Mouse (Mus musculus): Measurements from ENCODE around the gene Rbck1. TPM values are rescaled to one million over a fixed set of nuclear protein-coding genes. Genes with fewer than 3 reads are reported as not detected.
A peak's percentile ranks its signal among the peaks of the same experiment; 100 is the strongest.
"Not testable (repeated sequence)": the region's sequence is repeated elsewhere in the genome, so short reads cannot be mapped to it uniquely, and the experiment has no call there.

Gene Rbck1
- polyA plus RNA-seq, 1 experiment from 2014 or later: 101 TPM

DNA sequence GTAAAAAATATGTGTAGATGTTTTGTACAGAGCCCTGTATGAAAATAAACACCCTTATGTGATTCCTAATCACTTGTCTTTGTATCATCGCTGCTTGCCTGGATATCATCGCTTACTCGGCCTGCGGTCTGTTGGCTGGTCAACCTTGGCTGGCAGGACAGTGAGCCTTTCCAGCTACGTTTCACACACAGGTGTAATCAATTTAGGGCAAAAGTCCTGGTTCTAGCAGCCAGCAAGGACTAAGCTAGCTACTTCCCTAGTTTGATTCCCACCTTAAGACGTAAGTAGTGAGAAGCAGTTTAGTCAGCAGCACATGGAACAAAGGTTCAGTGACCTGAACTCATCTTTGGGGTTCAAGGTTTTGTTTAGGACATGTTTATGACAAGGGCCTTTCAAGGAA lies 18.5 kb downstream of the Rbck1 start:
- TF ChIP-seq CTCF (IDR thresholded peaks at IDR 0.05): no peak
- CTCF ChIA-PET: interaction anchor here (1.8 to 2.2 kb wide), 2 partner anchors 18 to 29 kb away, joined by 5 read pairs; no protein-coding TSS in a partner anchor

DNA sequence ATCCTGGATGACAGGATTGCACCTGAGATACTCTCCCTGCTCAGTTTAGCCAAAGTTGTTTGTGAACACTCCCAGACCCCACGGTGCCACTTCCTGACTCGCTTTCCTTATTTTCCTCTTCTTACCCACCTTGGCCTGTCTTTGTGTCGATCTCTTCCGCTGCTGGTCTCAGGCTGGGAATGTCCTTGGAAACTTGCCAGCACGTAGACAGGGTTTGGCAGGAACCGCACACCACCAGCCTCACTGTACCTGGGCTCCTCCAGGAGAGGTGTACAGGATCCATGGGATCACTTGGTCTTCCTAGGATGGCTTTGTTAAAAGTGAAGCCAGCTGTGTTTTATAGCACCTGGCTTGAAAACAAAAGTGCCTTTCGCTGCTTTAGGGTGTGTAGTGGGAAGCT lies 19.5 kb downstream of the Rbck1 start:
- ATAC-seq (no peak), DNase-seq (ENCODE audit: low read depth, low spot score) (no peak)
- H3K27me3 ChIP-seq: no peaks in the 10 kb centered on the region
- in situ Hi-C loops (cut with MboI; ENCODE audit: low pct_unique_long_range_greater_than_20kb): no loop called here
- no peak for TF ChIP-seq CTCF (IDR thresholded peaks at IDR 0.05)
- ChIA-PET POLR2A (interaction anchor here (0.6 to 0.9 kb wide), 3 partner anchors 11 to 645 kb away, joined by 3 read pairs; no protein-coding TSS in a partner anchor), CTCF (interaction anchor here (0.6 to 2.2 kb wide), 3 partner anchors 17 to 286 kb away, joined by 3 to 5 read pairs (median 5); no protein-coding TSS in a partner anchor)

More for the DNA sequence above, 18.5 kb downstream of the Rbck1 start:
- POLR2A ChIA-PET: interaction anchor here (0.5 to 0.6 kb wide), 2 partner anchors 11 to 644 kb away, joined by 3 to 4 read pairs; no protein-coding TSS in a partner anchor
- in situ Hi-C loops (cut with MboI; ENCODE audit: low pct_unique_long_range_greater_than_20kb): no loop called here
- DNase-seq (ENCODE audit: low read depth, low spot score) (no peak), ATAC-seq (no peak)
- H3K27me3 ChIP-seq: no peaks in the 10 kb centered on the region

DNA sequence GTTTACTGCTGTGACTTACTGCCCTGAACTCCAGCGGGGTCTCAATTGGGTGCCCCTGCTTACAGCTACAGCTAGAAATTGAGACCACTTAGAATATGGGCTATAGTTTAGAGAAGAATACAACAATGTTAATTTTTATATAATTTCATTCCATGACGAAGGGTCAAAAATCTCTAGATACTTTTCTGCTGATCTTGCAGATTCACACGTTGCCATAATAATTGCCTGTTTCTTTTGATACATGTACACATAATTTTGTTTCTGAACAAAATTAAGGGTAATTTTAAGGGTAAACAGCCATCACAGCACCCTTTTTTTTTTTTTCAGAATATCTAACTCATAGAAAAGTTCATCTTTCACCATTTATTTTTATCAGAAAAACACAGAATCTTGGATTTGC lies 25.3 kb downstream of the Rbck1 start:
- DNase-seq (ENCODE audit: low read depth, low spot score) (no peak), ATAC-seq (no peak)
- TF ChIP-seq CTCF (IDR thresholded peaks at IDR 0.05): no peak
- in situ Hi-C loops (cut with MboI; ENCODE audit: low pct_unique_long_range_greater_than_20kb): no loop called here
- H3K27me3 ChIP-seq: no peaks in the 10 kb centered on the region
- ChIA-PET CTCF (interaction anchor here (0.7 to 1.4 kb wide), 2 partner anchors 38 to 118 kb away, joined by 3 read pairs; no protein-coding TSS in a partner anchor), POLR2A (no interaction called here)

DNA sequence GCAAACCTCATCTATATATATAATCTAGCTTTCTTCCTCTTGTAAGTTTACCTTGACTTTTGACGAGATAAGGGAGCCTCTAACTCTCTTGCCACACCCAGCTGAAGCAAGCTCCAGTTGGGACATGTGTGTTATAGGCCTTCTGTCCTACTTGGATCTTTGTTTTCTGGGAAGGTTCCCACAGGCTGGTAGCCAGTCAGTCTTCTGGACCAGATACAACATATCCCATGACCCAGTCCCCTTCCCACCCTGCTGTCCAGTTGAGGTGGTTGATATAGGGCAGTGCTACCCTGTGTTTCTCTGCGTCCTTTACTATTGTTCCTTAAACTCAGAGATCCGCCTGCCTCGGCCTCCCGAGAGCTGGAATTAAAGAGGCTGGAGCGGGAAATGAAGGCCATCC lies 27.0 kb downstream of the Rbck1 start:
- no peak for TF ChIP-seq CTCF (IDR thresholded peaks at IDR 0.05)
- ChIA-PET CTCF (interaction anchor here (1.4 to 1.9 kb wide), 2 partner anchors 12 to 16 kb away, joined by 4 to 5 read pairs; partner anchors contain the start of gene Tbc1d20), POLR2A (no interaction called here)
- in situ Hi-C loops (cut with MboI; ENCODE audit: low pct_unique_long_range_greater_than_20kb): no loop called here
- DNase-seq (ENCODE audit: low read depth, low spot score) (no peak), ATAC-seq (no peak)
- H3K27me3 ChIP-seq: no peaks in the 10 kb centered on the region

DNA sequence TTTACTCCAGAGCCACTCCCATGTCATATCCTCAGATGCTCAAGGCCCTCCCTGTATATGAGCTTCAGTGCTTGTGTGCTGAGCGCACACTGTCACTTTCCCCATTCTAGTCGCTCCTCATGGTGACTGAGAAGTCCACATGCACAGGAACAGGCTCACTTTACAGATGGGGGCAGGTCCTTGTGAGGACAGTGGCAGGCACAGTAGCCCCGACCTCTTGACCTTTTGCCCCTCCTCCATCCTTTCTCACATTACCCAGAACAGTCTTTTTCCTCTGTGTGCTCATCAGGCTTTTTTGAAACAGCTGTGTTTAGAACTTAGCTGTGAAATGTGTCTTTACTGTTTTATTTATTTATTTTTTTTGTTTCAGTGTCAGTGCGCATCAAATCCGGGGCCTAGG lies 28.7 kb downstream of the Rbck1 start:
- TF ChIP-seq CTCF (IDR thresholded peaks at IDR 0.05): no peak
- in situ Hi-C loops (cut with MboI; ENCODE audit: low pct_unique_long_range_greater_than_20kb): no loop called here
- H3K27me3 ChIP-seq: no peaks in the 10 kb centered on the region
- ChIA-PET CTCF (no interaction called here), POLR2A (no interaction called here)
- ATAC-seq (no peak), DNase-seq (ENCODE audit: low read depth, low spot score) (no peak)

DNA sequence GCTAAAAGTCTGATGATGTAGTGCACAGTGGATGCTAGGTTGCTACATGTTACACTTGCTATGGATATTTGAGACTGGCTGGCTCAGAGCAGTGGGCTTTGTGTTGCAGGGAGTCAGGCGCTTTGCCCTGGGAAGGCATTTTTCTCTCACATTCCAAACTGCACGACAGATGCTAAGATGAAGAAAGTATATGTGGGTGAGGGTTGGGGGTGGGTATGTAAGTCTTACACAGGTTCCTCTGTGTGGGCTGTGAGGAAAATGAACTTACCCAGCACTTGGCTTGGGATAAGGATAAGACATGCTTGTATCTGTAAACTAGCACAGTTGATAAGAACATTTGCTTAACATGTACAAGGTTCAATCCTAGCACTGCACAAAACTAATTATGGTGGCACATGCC lies 29.6 kb downstream of the Rbck1 start:
- no peaks in the 10 kb centered on the region for H3K27me3 ChIP-seq
- in situ Hi-C loops (cut with MboI; ENCODE audit: low pct_unique_long_range_greater_than_20kb): no loop called here
- DNase-seq (ENCODE audit: low read depth, low spot score) (no peak), ATAC-seq (no peak)
- CTCF ChIA-PET: no interaction called here
- POLR2A ChIA-PET: interaction anchor here (1.0 kb wide), 1 partner anchor 10 kb away, joined by 3 read pairs; no protein-coding TSS in a partner anchor
- TF ChIP-seq CTCF (IDR thresholded peaks at IDR 0.05): no peak

DNA sequence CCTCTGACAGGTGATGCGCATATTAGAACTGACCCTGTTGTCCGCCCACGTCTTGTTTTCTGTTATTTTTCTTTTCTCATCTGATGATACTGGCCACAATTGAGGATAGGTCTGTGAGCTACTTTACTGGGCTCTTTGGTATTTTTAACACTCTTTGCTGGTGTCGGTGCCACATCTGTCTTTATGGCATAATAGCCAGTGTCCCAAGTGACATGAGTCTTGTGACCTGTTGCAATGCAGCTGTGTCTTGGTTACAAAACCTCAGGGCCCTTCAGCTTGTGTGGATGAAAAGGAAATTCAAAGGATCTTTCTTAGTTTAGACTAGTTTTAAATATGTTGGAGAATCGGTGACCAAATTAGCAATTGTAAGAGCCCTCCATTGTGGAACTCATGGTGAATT lies 37.9 kb downstream of the Rbck1 start:
- ChIA-PET POLR2A (interaction anchor here (0.6 to 1.3 kb wide), 4 partner anchors 12 to 71 kb away, joined by 3 to 4 read pairs (median 3); no protein-coding TSS in a partner anchor), CTCF (interaction anchor here (2.1 to 2.2 kb wide), 2 partner anchors 11 to 49 kb away, joined by 5 to 6 read pairs; partner anchors contain the start of gene Trib3)
- TF ChIP-seq CTCF (IDR thresholded peaks at IDR 0.05): no peak
- DNase-seq (ENCODE audit: low read depth, low spot score): no peak
- H3K27me3 ChIP-seq: no peaks in the 10 kb centered on the region
- in situ Hi-C loops (cut with MboI; ENCODE audit: low pct_unique_long_range_greater_than_20kb): no loop called here
- ATAC-seq: no peak

DNA sequence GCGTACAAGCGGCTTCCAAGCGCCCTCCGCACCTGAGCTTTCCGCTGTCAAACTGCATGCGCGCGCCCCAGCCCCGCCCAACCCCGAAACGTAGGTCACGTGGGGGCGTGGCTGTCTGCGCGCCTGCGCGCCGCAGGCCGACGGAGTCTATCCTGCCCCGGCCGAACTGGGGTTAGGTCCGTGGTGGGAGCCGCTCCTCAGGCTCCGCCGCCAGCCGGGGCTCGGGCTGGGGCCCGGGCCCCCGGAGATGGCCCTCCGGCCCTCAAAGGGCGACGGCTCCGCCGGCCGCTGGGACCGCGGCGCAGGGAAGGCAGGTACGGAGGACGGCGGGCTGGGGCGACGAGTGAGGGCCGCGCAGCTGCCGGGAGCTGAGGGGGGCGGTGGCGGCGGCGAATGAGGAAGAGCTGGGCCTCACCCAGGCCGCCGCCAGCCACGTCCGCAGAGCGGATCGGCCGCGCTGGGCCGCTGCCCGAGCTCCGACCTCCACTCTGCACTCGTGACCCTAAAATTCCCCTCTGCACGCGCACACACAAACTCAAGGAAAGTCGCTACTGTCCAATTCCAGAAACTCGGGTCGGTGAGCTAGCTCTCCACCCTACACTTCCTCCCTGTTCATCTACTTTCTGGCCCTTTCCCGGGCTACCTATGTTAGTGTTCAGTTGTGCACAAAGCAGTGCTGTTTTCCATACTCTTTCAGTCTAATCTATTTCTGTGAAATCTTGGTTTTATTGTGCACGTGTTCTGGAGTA lies 38.6 kb downstream of the Rbck1 start, which contains the start of gene Tbc1d20:
Gene Tbc1d20, plus strand, starts transcription at position 102 of the 749 bp plus-strand sequence.
- TF ChIP-seq CTCF (IDR thresholded peaks at IDR 0.05): no peak
- CTCF ChIA-PET: interaction anchor here (1.2 to 2.2 kb wide), 3 partner anchors 11 to 69 kb away, joined by 4 to 6 read pairs (median 5); partner anchors contain the start of gene Trib3
- POLR2A ChIA-PET: interaction anchor here (0.8 to 1.3 kb wide), 4 partner anchors 22 to 72 kb away, joined by 3 read pairs; no protein-coding TSS in a partner anchor
- H3K27me3 ChIP-seq: no peaks in the 10 kb centered on the region
- in situ Hi-C loops (cut with MboI; ENCODE audit: low pct_unique_long_range_greater_than_20kb): no loop called here
- ATAC-seq (peak; percentile 95), DNase-seq (ENCODE audit: low read depth, low spot score) (peak; percentile 46)

DNA sequence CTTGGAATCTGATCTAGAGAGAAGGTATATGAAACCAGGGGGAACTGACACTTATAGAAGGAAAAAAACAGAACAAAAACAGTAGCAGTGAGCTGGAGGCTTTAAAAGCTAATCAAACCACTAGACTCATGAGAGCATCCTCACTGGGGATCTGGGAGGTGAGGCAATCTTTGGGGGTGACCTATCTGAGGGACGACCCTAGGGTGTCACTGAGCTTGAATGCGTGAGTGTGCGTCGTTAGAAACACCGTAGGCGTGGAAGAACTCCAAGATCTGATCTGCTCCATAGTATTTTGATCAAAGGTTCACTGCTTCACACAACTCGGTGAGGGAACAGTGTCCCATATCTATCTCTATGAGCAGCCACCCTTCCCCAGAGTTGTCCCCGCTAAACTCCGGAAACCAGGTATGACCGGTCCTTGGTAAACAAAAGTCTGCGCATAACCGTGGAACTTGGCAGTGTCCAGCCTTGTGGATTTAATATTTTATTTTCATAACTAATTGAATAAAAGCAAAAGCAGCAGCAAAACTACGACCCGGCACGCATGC lies 39.2 kb downstream of the Rbck1 start:
- ChIA-PET CTCF (interaction anchor here (1.2 to 2.2 kb wide), 3 partner anchors 12 to 70 kb away, joined by 4 to 6 read pairs (median 5); partner anchors contain the start of gene Trib3), POLR2A (interaction anchor here (1.0 kb wide), 1 partner anchor 47 kb away, joined by 3 read pairs; no protein-coding TSS in a partner anchor)
- TF ChIP-seq CTCF (IDR thresholded peaks at IDR 0.05): no peak
- in situ Hi-C loops (cut with MboI; ENCODE audit: low pct_unique_long_range_greater_than_20kb): no loop called here
- no peaks in the 10 kb centered on the region for H3K27me3 ChIP-seq
- ATAC-seq (peak; percentile 18), DNase-seq (ENCODE audit: low read depth, low spot score) (no peak)

DNA sequence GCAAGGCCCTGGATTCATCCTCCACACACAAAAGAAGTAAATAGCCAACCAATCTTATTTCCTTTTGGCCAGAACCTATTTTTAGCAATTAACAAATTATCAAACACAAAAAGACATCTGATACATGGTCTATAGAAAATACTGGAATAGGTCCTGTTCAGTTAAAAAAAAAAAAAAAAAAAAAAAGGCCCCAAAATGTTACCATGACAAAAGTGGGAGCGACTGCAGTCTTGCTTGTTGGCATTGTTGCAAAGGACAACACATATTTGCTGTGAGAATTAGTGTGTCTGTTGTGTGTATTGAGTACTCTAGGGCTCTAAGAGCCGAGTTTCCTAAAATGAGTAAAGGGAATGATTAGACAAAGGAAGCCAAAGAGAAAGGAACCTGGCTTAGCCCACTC lies 40.0 kb downstream of the Rbck1 start:
- in situ Hi-C loops (cut with MboI; ENCODE audit: low pct_unique_long_range_greater_than_20kb): no loop called here
- DNase-seq (ENCODE audit: low read depth, low spot score) (no peak), ATAC-seq (no peak)
- POLR2A ChIA-PET: no interaction called here
- TF ChIP-seq CTCF (IDR thresholded peaks at IDR 0.05): no peak
- no peaks in the 10 kb centered on the region for H3K27me3 ChIP-seq
- CTCF ChIA-PET: interaction anchor here (2.1 kb wide), 1 partner anchor 13 kb away, joined by 5 read pairs; no protein-coding TSS in a partner anchor

DNA sequence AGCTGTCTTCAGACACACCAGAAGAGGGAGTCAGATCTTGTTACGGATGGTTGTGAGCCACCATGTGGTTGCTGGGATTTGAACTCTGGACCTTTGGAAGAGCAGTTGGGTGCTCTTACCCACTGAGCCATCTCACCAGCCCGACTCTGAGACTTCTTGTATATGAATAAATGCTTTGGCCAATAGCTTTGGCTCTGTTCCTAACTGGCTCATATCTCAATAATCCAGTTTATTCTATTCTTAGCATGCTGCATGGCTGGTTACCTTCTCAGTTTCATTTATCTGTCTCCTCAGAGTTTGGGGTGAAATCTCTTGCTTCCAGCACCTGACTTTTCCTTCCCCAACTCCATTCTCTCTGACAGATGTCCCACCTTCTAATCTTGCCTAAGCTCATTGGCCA lies 42.8 kb downstream of the Rbck1 start:
- DNase-seq (ENCODE audit: low read depth, low spot score); H3K27me3 ChIP-seq; ATAC-seq; POLR2A ChIA-PET; in situ Hi-C loops (cut with MboI; ENCODE audit: low pct_unique_long_range_greater_than_20kb): not testable (repeated sequence)
- CTCF ChIA-PET: interaction anchor here (1.8 kb wide), 1 partner anchor 33 kb away, joined by 5 read pairs; no protein-coding TSS in a partner anchor

Measured in Patski (cell line).